Mouse (Mus musculus) midbrain, embryonic 15.5 days (tissue): ENCODE results near the gene Gmpr2. TPM values are rescaled to one million over a fixed set of nuclear protein-coding genes. Genes with fewer than 3 reads are reported as not detected.

Experiments used
- ATAC-seq: fragments of 200-750 bp; cut with Nextera tagmentation; replicated peaks from 2 replicates; pipeline ENCODE4 v1.8.0; 2017; ENCODE audit warnings: moderate TSS enrichment
- H3K27ac ChIP-seq: fragments of 300-500 bp; sonication (generic); 2 replicates; pipeline ENCODE4 v1.5.1; 2015; ENCODE audit warnings: mild to moderate bottlenecking, inconsistent platforms
- H3K27me3 ChIP-seq: fragments of 300-500 bp; sonication (generic); replicated peaks from 2 replicates; pipeline ENCODE4 v1.6.1; 2015; ENCODE audit warnings: inconsistent platforms
- H3K36me3 ChIP-seq: fragments of 300-500 bp; sonication (generic); replicated peaks from 2 replicates; pipeline ENCODE4 v1.6.1; 2015; ENCODE audit warnings: inconsistent platforms
- H3K4me1 ChIP-seq: fragments of 300-500 bp; sonication (generic); 2 replicates; pipeline ENCODE4 v1.6.1; 2015; ENCODE audit warnings: inconsistent platforms
- H3K4me2 ChIP-seq: fragments of 300-500 bp; sonication (generic); 2 replicates; pipeline ENCODE4 v1.6.1; 2015; ENCODE audit warnings: inconsistent platforms, mild to moderate bottlenecking, moderate library complexity
- H3K4me3 ChIP-seq: fragments of 300-500 bp; sonication (generic); 2 replicates; pipeline ENCODE4 v1.5.1; 2015; ENCODE audit warnings: mild to moderate bottlenecking, inconsistent platforms
- H3K9ac ChIP-seq: fragments of 300-500 bp; sonication (generic); 2 replicates; pipeline ENCODE4 v1.6.1; 2015; ENCODE audit warnings: mild to moderate bottlenecking, inconsistent platforms
- H3K9me3 ChIP-seq: fragments of 300-500 bp; sonication (generic); 2 replicates; pipeline ENCODE4 v1.6.1; 2016; ENCODE audit warnings: inconsistent platforms
- WGBS: fragments of 180-500 bp; shearing (Covaris S2); methylation state at CpG from one replicate; pipeline ENCODE4 v1.1.7; 2015; ENCODE audit warnings: mixed read lengths; 5-methylcytosine and 5-hydroxymethylcytosine counted together
- polyA plus RNA-seq: library from polyadenylated mRNA; unstranded; fragments of >200 nt; fragmentation: Nextera tagmentation; extraction: Ambion mirVana; gene quantifications from 2 replicates; pipeline ENCODE4 v1.2.1, GENCODE M21; 2015

Gmpr2 gene
- polyA plus RNA-seq, 1 experiment from 2014 or later = 42.8 TPM

DNA sequence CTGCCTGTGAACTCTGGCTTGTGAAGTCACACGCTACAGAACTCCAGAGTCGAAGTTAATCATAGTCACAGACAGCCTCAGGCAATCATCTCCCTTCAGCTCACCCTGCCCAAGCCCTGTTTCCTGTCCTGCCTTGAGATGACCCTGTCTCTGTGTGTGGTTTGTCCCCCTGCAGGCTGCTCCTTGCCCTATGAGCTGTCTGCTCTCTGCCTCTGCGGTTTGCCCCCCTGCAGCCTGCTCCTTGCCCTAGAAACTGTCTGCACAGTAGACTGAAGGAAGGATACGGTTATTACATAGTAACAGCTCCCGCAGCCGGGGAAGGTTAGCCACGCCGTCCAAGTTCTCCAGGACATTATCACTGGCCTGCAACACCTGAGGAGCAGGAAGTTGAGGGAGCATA, 45.1 kb downstream of the Gmpr2 start:
- H3K4me3 ChIP-seq = no peak overlapping the region
- 86% methylated on average over 8 of the region's 8 CpGs for WGBS
- H3K27me3 ChIP-seq = peaks cover 3% of the 10 kb centered on the region; the same call in 1 of the 2 replicates

DNA sequence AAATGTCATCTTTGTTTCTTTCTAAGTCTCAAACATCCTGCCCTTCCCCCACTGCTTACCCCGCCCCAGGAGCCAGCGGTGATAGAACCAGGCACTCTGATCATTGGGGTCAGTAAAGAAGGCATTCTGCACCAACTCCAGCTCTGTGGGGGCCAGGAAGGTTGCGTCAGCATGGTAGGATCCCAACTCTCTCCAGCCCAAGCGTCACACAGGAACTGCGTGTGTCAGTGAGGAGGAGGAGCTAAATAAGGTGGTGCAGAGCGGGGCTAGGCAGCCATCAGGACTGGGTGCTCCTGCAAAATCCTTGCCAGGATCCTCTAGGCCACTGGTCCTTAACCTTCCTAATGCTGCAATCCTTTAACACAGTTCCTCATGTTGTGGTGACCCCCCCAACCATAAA, 48.0 kb downstream of the Gmpr2 start:
- no peaks in the 10 kb centered on the region for H3K9me3 ChIP-seq
- peaks cover 13% of the 10 kb centered on the region for H3K4me1 ChIP-seq
- H3K36me3 ChIP-seq = no peaks in the 10 kb centered on the region; the same call in 1 of the 2 replicates
- no peak overlapping the region for H3K9ac ChIP-seq
- no peak overlapping the region for H3K27ac ChIP-seq
- 86% methylated on average over 6 of the region's 6 CpGs for WGBS
- ATAC-seq = no peak
- H3K27me3 ChIP-seq = no peaks in the 10 kb centered on the region
- H3K4me3 ChIP-seq = no peak overlapping the region
- H3K4me2 ChIP-seq = no peak overlapping the region

More for the DNA sequence above, 45.1 kb downstream of the Gmpr2 start:
- H3K4me1 ChIP-seq = peaks cover 8% of the 10 kb centered on the region
- no peak for ATAC-seq
- no peak overlapping the region for H3K27ac ChIP-seq
- no peak overlapping the region for H3K9ac ChIP-seq
- H3K36me3 ChIP-seq = no peaks in the 10 kb centered on the region; the same call in 1 of the 2 replicates
- H3K9me3 ChIP-seq = no peaks in the 10 kb centered on the region
- no peak overlapping the region for H3K4me2 ChIP-seq

DNA sequence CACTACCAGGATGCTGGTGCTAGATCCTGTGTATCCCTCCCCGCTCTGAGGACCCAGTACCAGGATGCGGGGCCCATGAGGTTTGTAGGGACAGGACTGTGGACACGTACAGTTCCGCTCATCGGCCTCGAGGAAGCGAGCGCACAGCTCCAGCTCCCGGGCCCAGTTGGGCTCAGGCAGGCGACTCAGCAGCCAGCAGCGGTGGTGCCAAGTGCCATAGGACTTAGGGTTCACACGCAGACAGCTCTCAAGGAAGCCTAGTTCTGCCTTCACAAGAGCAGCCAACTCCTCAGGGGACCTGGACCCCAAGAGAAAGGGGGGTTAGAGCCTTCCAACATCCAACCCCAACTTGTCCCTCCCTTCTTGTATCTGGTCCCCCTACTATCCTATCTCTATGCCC, 48.9 kb downstream of the Gmpr2 start:
- Histone ChIP-seq H3K9ac (0 out of 2 replicates have a peak overlapping the region, but pooled peaks have one; percentile 14), H3K4me3 (no peak overlapping the region; the same call in 1 of the 2 replicates), H3K9me3 (no peaks in the 10 kb centered on the region), H3K27ac (no peak overlapping the region), H3K4me1 (peaks cover 13% of the 10 kb centered on the region), H3K27me3 (no peaks in the 10 kb centered on the region), H3K4me2 (peak overlapping the region; percentile 52; the same call in 1 of the 2 replicates), H3K36me3 (no peaks in the 10 kb centered on the region; the same call in 1 of the 2 replicates)
- no peak for ATAC-seq
- WGBS = 93% methylated on average over 12 of the region's 12 CpGs

GRCm38 (mm10) chr14:55721076-55721475, 49.3 kb downstream of the Gmpr2 start:
- Histone ChIP-seq H3K36me3 (no peaks in the 10 kb centered on the region; the same call in 1 of the 2 replicates), H3K4me2 (peak overlapping the region; percentile 52), H3K4me3 (peak overlapping the region; percentile 82), H3K9me3 (no peaks in the 10 kb centered on the region), H3K27ac (peak overlapping the region; percentile 89; the same call in 1 of the 2 replicates), H3K27me3 (no peaks in the 10 kb centered on the region), H3K9ac (peak overlapping the region; percentile 81), H3K4me1 (peaks cover 13% of the 10 kb centered on the region)
- 77% methylated on average over 6 of the region's 6 CpGs for WGBS
- no peak for ATAC-seq

DNA sequence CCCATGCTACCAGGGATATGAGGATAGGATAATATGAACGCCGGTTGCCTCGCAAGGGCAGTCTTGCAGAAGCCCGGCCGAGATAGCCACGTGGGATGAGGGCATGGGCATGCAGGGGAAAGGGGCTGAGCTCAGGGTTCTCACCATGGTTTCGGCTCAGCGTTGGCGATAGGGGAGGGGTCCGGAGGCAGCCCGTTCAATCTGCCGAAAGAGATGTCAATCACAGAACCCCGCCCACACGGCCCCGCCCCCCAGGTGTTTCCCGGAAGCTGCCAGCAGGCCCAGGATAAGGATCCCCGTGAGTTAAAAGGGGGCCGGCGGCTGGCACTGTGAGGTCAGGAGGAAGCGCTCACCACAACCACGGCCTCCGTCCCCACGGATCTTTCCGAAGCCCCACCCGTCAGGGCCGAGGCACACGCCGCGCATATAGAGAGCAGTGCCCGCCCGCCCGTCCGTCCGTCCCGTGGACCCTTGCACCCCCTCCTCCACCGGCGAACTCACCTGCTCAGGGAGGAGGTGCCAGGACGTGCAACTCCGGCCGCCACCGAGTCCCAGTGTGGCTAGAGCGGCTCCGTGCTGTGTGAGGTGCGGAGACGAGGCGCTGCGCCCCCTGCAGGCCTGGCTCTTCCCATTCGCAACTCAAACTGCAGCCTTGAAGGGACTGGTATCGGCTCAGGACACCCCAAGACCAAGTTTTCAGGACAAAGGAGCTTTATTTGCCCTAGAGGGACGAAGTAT, 50.1 kb downstream of the Gmpr2 start, which contains the start of gene Rabggta:
TSS of gene Rabggta (minus strand) at position 564 of the 738 bp plus-strand sequence.
- ATAC-seq = peak; percentile 98
- WGBS = under 1% methylated on average over 31 of the region's 50 CpGs
- H3K27me3 ChIP-seq = no peaks in the 10 kb centered on the region
- peak within 1 kb of the TSS; percentile 89 for H3K27ac ChIP-seq
- H3K36me3 ChIP-seq = no peaks in the 10 kb centered on the region; the same call in 1 of the 2 replicates
- peak within 1 kb of the TSS; percentile 52 for H3K4me2 ChIP-seq
- H3K9ac ChIP-seq = peak within 1 kb of the TSS; percentile 81
- H3K4me1 ChIP-seq = peaks cover 13% of the 10 kb centered on the region
- no peaks in the 10 kb centered on the region for H3K9me3 ChIP-seq
- H3K4me3 ChIP-seq = peak within 1 kb of the TSS; percentile 82

DNA sequence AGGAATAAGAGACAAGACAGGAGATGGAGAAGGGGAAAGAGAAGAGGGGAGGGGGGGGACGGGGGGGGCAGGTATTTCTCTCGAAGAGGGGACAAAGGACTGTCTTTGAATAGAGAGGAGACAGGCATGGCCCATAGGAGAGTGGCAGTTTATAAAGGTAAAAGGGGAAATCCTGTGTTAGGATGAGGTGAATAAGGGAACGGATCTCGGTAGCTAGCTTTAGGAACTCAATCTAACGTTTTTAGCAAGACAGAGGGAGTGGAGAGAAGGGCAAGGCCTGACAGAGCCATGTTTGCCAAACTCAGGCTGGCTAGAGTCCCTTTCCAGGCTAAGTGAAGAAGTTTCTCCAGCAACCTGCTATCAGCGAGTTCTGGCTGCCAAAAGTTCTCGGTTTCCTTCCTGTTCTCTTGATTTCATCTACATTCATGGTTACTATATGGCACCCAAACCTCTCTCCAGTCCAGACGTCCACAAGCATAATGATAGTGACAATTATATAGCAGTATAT, 50.8 kb downstream of the Gmpr2 start:
- Histone ChIP-seq H3K27me3 (no peaks in the 10 kb centered on the region), H3K4me3 (peak overlapping the region; percentile 82), H3K4me2 (peak overlapping the region; percentile 52), H3K9me3 (no peaks in the 10 kb centered on the region), H3K9ac (peak overlapping the region; percentile 81), H3K27ac (0 out of 2 replicates have a peak overlapping the region, but pooled peaks have one; percentile 89), H3K4me1 (peaks cover 13% of the 10 kb centered on the region), H3K36me3 (no peaks in the 10 kb centered on the region; the same call in 1 of the 2 replicates)
- peak; percentile 10 for ATAC-seq
- WGBS = 51% methylated on average over 8 of the region's 8 CpGs

DNA sequence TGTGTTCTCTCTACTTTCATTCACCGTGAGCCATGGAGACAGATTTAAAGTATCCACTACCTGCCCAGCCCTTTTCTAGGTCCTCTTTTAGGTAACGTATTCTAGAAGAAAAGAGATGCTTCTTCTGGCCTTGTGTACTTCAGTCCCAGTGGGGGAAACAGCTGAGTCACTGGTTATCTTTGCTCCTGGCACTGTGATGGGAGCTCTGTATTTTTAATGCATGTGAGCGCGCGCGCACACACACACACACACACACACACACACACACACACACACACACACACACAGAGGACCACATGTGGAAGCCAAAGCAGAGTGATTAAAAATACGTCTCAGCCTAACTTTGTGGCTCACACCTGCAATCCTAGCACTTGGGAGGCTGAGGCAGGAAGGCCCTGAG, 51.7 kb downstream of the Gmpr2 start:
- Histone ChIP-seq H3K4me1 (peaks cover 13% of the 10 kb centered on the region), H3K27me3 (no peaks in the 10 kb centered on the region), H3K9me3 (no peaks in the 10 kb centered on the region), H3K4me2 (no peak overlapping the region), H3K36me3 (no peaks in the 10 kb centered on the region), H3K4me3 (no peak overlapping the region), H3K27ac (no peak overlapping the region), H3K9ac (no peak overlapping the region)
- WGBS = 95% methylated on average over 7 of the region's 7 CpGs
- ATAC-seq = no peak

GRCm38 (mm10) chr14:55724411-55724871, 52.7 kb downstream of the Gmpr2 start:
- no peak overlapping the region for H3K4me2 ChIP-seq
- H3K9me3 ChIP-seq = no peaks in the 10 kb centered on the region
- peaks cover 13% of the 10 kb centered on the region for H3K4me1 ChIP-seq
- no peaks in the 10 kb centered on the region for H3K27me3 ChIP-seq
- WGBS = 74% methylated on average over 8 of the region's 8 CpGs
- H3K9ac ChIP-seq = no peak overlapping the region
- no peaks in the 10 kb centered on the region for H3K36me3 ChIP-seq
- no peak overlapping the region for H3K27ac ChIP-seq
- no peak overlapping the region for H3K4me3 ChIP-seq
- no peak for ATAC-seq

GRCm38 (mm10) chr14:55726261-55726660, 54.5 kb downstream of the Gmpr2 start:
- no peaks in the 10 kb centered on the region for H3K27me3 ChIP-seq
- no peak overlapping the region for H3K9ac ChIP-seq
- H3K36me3 ChIP-seq = no peaks in the 10 kb centered on the region
- H3K4me1 ChIP-seq = peaks cover 6% of the 10 kb centered on the region
- H3K9me3 ChIP-seq = no peaks in the 10 kb centered on the region
- H3K4me3 ChIP-seq = no peak overlapping the region
- no peak overlapping the region for H3K4me2 ChIP-seq
- no peak for ATAC-seq
- H3K27ac ChIP-seq = no peak overlapping the region

GRCm38 (mm10) chr14:55727889-55728685, 56.3 kb downstream of the Gmpr2 start:
- no peak for ATAC-seq
- 74% methylated on average over 8 of the region's 8 CpGs for WGBS
- Histone ChIP-seq H3K9me3 (no peaks in the 10 kb centered on the region), H3K27ac (no peak overlapping the region), H3K4me3 (no peak overlapping the region), H3K9ac (no peak overlapping the region), H3K4me1 (no peaks in the 10 kb centered on the region), H3K27me3 (no peaks in the 10 kb centered on the region), H3K4me2 (no peak overlapping the region), H3K36me3 (no peaks in the 10 kb centered on the region)
